Mouse (Mus musculus) neural tube, embryonic 15.5 days (tissue): ENCODE measurements around the gene Mast4. TPM values are rescaled to one million over a fixed set of nuclear protein-coding genes. Genes with fewer than 3 reads are reported as not detected.

Experiments used
- ATAC-seq: fragments of 200-750 bp; cut with Nextera tagmentation; 2 replicates; pipeline ENCODE4 v1.8.0; 2017; ENCODE audit warnings: mild to moderate bottlenecking, moderate TSS enrichment, moderate library complexity; ENCODE audit not compliant: low FRiP score
- H3K27ac ChIP-seq: fragments of 300-500 bp; sonication (generic); replicated peaks from 2 replicates; pipeline ENCODE4 v1.5.1; 2015; ENCODE audit warnings: mild to moderate bottlenecking, inconsistent platforms
- H3K27me3 ChIP-seq: fragments of 300-500 bp; sonication (generic); replicated peaks from 2 replicates; pipeline ENCODE4 v1.6.1; 2015; ENCODE audit warnings: inconsistent platforms
- H3K36me3 ChIP-seq: fragments of 300-500 bp; sonication (generic); 2 replicates; pipeline ENCODE4 v1.6.1; 2015; ENCODE audit warnings: inconsistent platforms
- H3K4me1 ChIP-seq: fragments of 300-500 bp; sonication (generic); 2 replicates; pipeline ENCODE4 v1.6.1; 2015; ENCODE audit warnings: inconsistent platforms
- H3K4me2 ChIP-seq: fragments of 300-500 bp; sonication (generic); 2 replicates; pipeline ENCODE4 v1.6.1; 2015; ENCODE audit warnings: inconsistent platforms, mild to moderate bottlenecking, moderate library complexity
- H3K4me3 ChIP-seq: fragments of 300-500 bp; sonication (generic); replicated peaks from 2 replicates; pipeline ENCODE4 v1.5.1; 2015; ENCODE audit warnings: mild to moderate bottlenecking, inconsistent platforms
- H3K9ac ChIP-seq: fragments of 300-500 bp; sonication (generic); replicated peaks from 2 replicates; pipeline ENCODE4 v1.6.1; 2015; ENCODE audit warnings: mild to moderate bottlenecking, inconsistent platforms
- H3K9me3 ChIP-seq: fragments of 300-500 bp; sonication (generic); replicated peaks from 2 replicates; pipeline ENCODE4 v1.6.1; 2016; ENCODE audit warnings: inconsistent platforms
- WGBS: fragments of 180-500 bp; shearing (Covaris S2); methylation state at CpG from one replicate; pipeline ENCODE4 v1.1.7; 2015; ENCODE audit warnings: mixed read lengths; 5-methylcytosine and 5-hydroxymethylcytosine counted together
- polyA plus RNA-seq: library from polyadenylated mRNA; unstranded; fragments of >200 nt; fragmentation: Nextera tagmentation; extraction: Ambion mirVana; gene quantifications from 2 replicates; pipeline ENCODE4 v1.2.1, GENCODE M21; 2015

Gene Mast4
- polyA plus RNA-seq, 1 experiment from 2014 or later, result 24.7 TPM

- Histone ChIP-seq H3K4me2 (0 out of 2 replicates have a peak overlapping the region, but pooled peaks have one; percentile 21), H3K27me3 (no peaks in the 10 kb centered on the region), H3K36me3 (no peaks in the 10 kb centered on the region), H3K27ac (no peak overlapping the region), H3K4me3 (no peak overlapping the region), H3K4me1 (peaks cover 15% of the 10 kb centered on the region), H3K9me3 (no peaks in the 10 kb centered on the region), H3K9ac (no peak overlapping the region)
- peak; percentile 60; the same call in 1 of the 2 replicates for ATAC-seq
- WGBS, result 30% methylated on average over 10 of the region's 10 CpGs
Measured at GRCm38 (mm10) chr13:103109872-103110271, 224.4 kb downstream of the Mast4 start.

- H3K27ac ChIP-seq, result no peak overlapping the region
- WGBS, result 85% methylated on average over 5 of the region's 5 CpGs
- H3K9ac ChIP-seq, result no peak overlapping the region
- 0 out of 2 replicates have a peak, but pooled peaks cover 9% of the 10 kb centered on the region for H3K4me1 ChIP-seq
- H3K9me3 ChIP-seq, result no peaks in the 10 kb centered on the region
- ATAC-seq, result no peak
- H3K27me3 ChIP-seq, result no peaks in the 10 kb centered on the region
- H3K4me2 ChIP-seq, result no peak overlapping the region
- H3K4me3 ChIP-seq, result no peak overlapping the region
- H3K36me3 ChIP-seq, result no peaks in the 10 kb centered on the region
Measured at GRCm38 (mm10) chr13:103107362-103107761, 226.9 kb downstream of the Mast4 start.

DNA sequence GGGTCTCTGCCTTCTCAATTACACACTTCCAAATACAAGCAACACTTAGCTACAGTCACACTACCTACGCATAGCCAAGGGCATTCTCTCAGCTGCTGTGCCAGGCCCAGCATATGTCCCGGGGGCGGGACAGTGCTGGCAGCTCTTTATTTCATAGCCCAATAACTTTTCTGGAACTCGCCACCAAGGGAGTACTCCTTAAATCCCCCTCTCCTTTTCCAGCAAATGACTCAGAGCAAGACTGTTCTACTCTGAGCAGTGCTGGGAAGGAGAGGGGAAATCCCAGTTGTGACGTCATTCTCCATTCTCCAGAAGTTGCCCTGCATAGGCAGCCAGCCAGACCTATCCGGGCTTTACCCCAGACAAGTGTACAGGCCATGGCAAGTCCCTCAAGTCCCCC lies 231.7 kb downstream of the Mast4 start:
- no peaks in the 10 kb centered on the region for H3K9me3 ChIP-seq
- no peak overlapping the region for H3K9ac ChIP-seq
- no peaks in the 10 kb centered on the region for H3K36me3 ChIP-seq
- H3K27ac ChIP-seq, result no peak overlapping the region
- H3K4me3 ChIP-seq, result no peak overlapping the region
- H3K4me1 ChIP-seq, result peaks cover 9% of the 10 kb centered on the region
- H3K4me2 ChIP-seq, result no peak overlapping the region
- 74% methylated on average over 6 of the region's 6 CpGs for WGBS
- no peak for ATAC-seq
- H3K27me3 ChIP-seq, result 0 out of 2 replicates have a peak, but pooled peaks cover 4% of the 10 kb centered on the region

DNA sequence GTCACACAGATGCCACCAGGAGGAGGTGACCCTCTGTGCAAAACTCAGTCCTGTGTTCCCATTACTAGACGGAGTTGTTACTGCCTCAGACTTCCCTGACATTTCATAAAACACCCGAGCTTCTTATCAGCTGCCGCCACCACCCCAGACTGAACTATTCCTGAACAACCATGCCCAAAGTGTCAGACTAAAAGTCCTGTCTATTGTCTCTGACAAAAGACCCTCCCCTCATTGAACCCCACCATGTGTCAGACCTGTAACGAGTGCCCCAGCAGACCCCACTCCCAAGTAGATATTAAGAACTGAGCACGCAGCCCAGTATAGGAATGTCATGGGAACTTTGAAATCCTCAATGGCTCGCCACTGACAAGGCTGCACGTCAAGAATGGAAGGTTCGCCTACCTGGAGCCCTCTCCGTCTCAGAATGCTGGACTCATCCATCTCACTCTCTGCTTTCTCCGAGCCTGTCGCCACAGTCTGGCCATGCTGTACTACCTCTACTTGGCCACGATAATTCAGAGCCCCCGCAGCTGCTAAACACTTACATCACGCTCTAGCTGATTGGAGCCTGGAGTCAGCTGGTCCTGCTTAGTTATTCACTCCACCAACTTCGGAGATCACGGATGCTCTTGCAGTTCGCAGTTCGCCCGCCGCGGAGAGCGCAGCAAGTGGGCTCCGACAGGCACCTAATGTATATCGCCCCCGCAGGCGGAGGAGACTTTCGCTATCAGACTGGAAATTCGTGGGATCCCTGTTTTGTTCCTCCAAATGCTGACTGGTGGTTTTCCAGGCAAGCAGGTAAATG lies 237.7 kb downstream of the Mast4 start:
- WGBS, result 5% methylated on average over 28 of the region's 28 CpGs
- peak; percentile 91 for ATAC-seq
- Histone ChIP-seq H3K27me3 (0 out of 2 replicates have a peak, but pooled peaks cover 4% of the 10 kb centered on the region), H3K9me3 (no peaks in the 10 kb centered on the region), H3K9ac (peak overlapping the region; percentile 42), H3K27ac (peak overlapping the region; percentile 42), H3K36me3 (no peaks in the 10 kb centered on the region), H3K4me3 (peak overlapping the region; percentile 44), H3K4me2 (peak overlapping the region; percentile 79), H3K4me1 (peaks cover 18% of the 10 kb centered on the region)

DNA sequence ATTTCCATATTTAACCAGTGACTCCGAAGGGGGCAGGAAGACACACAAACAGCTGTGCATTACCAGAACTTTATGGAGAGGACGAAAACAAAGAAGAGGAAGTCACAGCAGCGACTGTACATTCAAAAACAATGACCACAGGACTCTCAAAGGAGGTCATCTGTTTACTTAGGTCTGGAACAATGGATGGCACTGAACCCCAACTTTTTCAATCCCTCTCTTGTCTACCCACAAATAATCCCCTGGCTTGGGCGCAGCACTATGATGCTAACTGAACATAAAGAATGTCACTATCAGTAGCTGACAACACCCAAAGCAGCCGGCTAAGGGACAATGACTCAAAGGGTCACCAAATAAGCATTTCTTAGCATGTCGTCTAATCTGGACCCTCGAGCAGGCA lies 238.8 kb downstream of the Mast4 start:
- no peak overlapping the region for H3K27ac ChIP-seq
- no peaks in the 10 kb centered on the region for H3K36me3 ChIP-seq
- H3K4me1 ChIP-seq, result peaks cover 18% of the 10 kb centered on the region
- ATAC-seq, result no peak
- H3K4me3 ChIP-seq, result 0 out of 2 replicates have a peak overlapping the region, but pooled peaks have one; percentile 17
- H3K4me2 ChIP-seq, result peak overlapping the region; percentile 7; the same call in 1 of the 2 replicates
- WGBS, result 55% methylated on average over 7 of the region's 7 CpGs
- no peak overlapping the region for H3K9ac ChIP-seq
- H3K27me3 ChIP-seq, result 0 out of 2 replicates have a peak, but pooled peaks cover 4% of the 10 kb centered on the region
- H3K9me3 ChIP-seq, result no peaks in the 10 kb centered on the region

DNA sequence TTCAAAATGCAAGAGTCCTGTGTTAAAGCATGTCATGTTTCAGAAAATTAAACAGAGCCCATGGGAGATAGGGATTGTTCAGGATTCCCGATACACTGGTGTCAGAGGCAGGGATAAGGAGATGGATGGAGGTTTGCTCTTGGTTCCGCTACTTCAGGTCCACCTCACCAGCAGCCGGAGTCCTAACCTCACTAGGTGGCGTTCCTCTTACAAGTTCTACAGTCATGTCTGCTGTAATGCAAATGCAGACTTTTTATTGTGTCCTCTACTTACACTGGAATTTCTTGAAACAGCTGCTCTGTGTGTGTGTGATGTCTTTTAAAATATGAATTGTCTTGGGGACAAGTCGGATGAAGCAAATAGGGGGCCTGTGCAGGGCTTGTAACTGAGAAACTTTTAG lies 239.7 kb downstream of the Mast4 start:
- H3K4me3 ChIP-seq, result no peak overlapping the region
- peak overlapping the region; percentile 7; the same call in 1 of the 2 replicates for H3K4me2 ChIP-seq
- WGBS, result 68% methylated on average over 5 of the region's 5 CpGs
- no peak overlapping the region for H3K27ac ChIP-seq
- peaks cover 18% of the 10 kb centered on the region for H3K4me1 ChIP-seq
- H3K9me3 ChIP-seq, result no peaks in the 10 kb centered on the region
- ATAC-seq, result no peak
- H3K36me3 ChIP-seq, result no peaks in the 10 kb centered on the region
- H3K9ac ChIP-seq, result no peak overlapping the region
- 0 out of 2 replicates have a peak, but pooled peaks cover 4% of the 10 kb centered on the region for H3K27me3 ChIP-seq

DNA sequence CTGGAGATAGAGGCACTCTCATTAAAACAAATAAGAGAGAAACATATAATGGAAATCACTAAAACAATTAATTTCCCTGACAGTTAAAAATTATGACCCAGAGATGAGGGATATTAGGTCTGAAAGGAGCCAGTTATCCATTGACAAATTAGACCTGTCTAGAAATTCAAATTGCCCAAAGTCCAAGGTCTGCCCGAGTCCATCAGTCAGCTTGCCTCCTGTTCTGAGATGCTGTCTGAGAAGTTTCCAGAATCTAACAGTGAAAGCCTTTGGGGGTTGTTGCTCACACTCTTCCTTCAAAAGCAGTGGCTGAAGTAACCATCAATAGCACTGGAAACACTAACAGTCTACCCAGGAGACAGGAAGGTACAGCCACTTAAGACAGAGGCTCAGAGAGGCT lies 240.6 kb downstream of the Mast4 start:
- 0 out of 2 replicates have a peak, but pooled peaks cover 4% of the 10 kb centered on the region for H3K27me3 ChIP-seq
- 85% methylated on average over 1 of the region's 1 CpGs for WGBS
- H3K9me3 ChIP-seq, result no peaks in the 10 kb centered on the region
- H3K36me3 ChIP-seq, result no peaks in the 10 kb centered on the region
- H3K4me1 ChIP-seq, result peaks cover 18% of the 10 kb centered on the region
- no peak overlapping the region for H3K27ac ChIP-seq
- ATAC-seq, result no peak
- no peak overlapping the region for H3K4me2 ChIP-seq
- no peak overlapping the region for H3K4me3 ChIP-seq
- no peak overlapping the region for H3K9ac ChIP-seq

DNA sequence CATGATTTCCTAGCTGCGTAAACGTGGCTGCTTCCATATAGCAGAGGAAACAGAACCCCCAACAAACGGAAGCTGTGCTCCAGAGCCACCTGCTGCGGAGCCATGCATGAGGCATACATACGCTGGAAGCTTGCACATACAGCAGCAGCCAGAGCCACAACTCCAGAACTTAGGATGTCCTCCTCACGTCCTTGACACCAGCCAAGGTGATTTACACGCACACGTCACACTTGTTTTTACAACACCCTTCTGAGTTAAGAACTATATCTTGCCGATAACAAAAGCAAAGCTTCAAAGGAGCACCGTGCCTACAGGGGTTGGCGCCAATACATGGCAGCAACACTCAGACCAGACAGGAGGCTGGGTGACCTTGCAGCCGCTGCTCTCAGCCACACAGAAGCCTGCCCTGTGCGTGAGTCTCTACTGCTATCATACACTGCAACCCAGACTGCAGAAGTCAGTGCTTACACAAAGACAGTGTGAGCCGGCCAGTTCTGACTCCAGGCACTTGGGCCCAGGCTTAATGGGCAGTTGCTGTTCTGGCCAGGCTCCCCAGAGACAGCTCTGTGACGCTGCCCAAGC lies 248.7 kb downstream of the Mast4 start:
- no peak for ATAC-seq
- Histone ChIP-seq H3K9ac (no peak overlapping the region), H3K9me3 (no peaks in the 10 kb centered on the region), H3K36me3 (no peaks in the 10 kb centered on the region), H3K4me3 (no peak overlapping the region), H3K4me2 (no peak overlapping the region), H3K27me3 (no peaks in the 10 kb centered on the region), H3K27ac (no peak overlapping the region), H3K4me1 (no peaks in the 10 kb centered on the region)
- WGBS, result 73% methylated on average over 15 of the region's 15 CpGs

- H3K9ac ChIP-seq, result no peak overlapping the region
- H3K36me3 ChIP-seq, result no peaks in the 10 kb centered on the region
- H3K4me1 ChIP-seq, result no peaks in the 10 kb centered on the region
- no peaks in the 10 kb centered on the region for H3K9me3 ChIP-seq
- H3K27me3 ChIP-seq, result no peaks in the 10 kb centered on the region
- H3K4me3 ChIP-seq, result no peak overlapping the region
- no peak overlapping the region for H3K27ac ChIP-seq
- WGBS, result 72% methylated on average over 2 of the region's 6 CpGs
- no peak overlapping the region for H3K4me2 ChIP-seq
- no peak for ATAC-seq
Measured at GRCm38 (mm10) chr13:103082891-103083290, 251.4 kb downstream of the Mast4 start.

DNA sequence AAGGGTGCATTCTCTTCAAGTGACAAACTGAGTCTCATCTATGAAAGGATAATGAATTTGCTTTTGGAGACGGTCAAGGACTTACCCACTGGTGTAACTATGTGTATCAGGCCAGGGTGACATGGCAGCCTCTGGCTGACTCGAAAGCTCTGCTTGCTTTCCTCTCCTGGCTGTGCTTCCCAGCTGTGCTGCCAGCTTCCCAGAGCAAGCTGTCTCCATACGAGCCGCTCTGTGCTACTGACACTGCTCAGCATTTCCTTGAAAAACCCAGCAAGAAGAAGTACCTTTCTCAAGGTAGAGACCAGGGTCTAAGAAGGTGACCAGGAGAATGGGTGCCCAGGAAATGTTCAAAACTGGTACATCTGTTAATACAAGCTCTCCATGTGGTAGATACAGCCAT lies 254.5 kb downstream of the Mast4 start:
- H3K4me2 ChIP-seq, result no peak overlapping the region
- no peaks in the 10 kb centered on the region for H3K36me3 ChIP-seq
- H3K27me3 ChIP-seq, result no peaks in the 10 kb centered on the region
- H3K27ac ChIP-seq, result no peak overlapping the region
- no peak overlapping the region for H3K9ac ChIP-seq
- no peaks in the 10 kb centered on the region for H3K4me1 ChIP-seq
- 83% methylated on average over 4 of the region's 4 CpGs for WGBS
- no peaks in the 10 kb centered on the region for H3K9me3 ChIP-seq
- H3K4me3 ChIP-seq, result no peak overlapping the region
- ATAC-seq, result no peak

DNA sequence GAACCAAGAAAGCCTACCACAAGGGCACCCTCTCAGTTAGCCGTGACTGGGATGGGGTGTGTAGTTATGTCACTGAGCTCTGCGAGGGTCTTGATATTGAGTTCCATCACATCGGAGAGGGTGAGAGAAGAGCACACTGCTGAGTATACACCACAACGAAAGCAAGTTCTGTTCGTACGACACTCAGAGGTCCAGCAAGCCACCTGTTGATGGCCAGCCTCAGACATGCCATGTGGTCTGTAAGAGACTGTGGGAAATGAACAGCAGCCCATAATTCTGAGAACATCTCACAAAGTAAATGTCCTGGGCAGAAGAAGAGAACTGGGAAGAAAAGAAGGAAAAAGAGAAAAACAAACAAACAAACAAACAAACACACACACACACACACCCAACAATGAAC lies 255.5 kb downstream of the Mast4 start:
- no peaks in the 10 kb centered on the region for H3K36me3 ChIP-seq
- H3K27me3 ChIP-seq, result no peaks in the 10 kb centered on the region
- WGBS, result 92% methylated on average over 6 of the region's 6 CpGs
- H3K4me1 ChIP-seq, result no peaks in the 10 kb centered on the region
- ATAC-seq, result no peak
- H3K9me3 ChIP-seq, result no peaks in the 10 kb centered on the region
- H3K4me3 ChIP-seq, result no peak overlapping the region
- H3K9ac ChIP-seq, result no peak overlapping the region
- no peak overlapping the region for H3K4me2 ChIP-seq
- no peak overlapping the region for H3K27ac ChIP-seq

- WGBS, result 82% methylated on average over 4 of the region's 4 CpGs
- H3K9ac ChIP-seq, result no peak overlapping the region
- H3K27ac ChIP-seq, result no peak overlapping the region
- H3K4me3 ChIP-seq, result no peak overlapping the region
- H3K27me3 ChIP-seq, result no peaks in the 10 kb centered on the region
- no peaks in the 10 kb centered on the region for H3K9me3 ChIP-seq
- H3K36me3 ChIP-seq, result no peaks in the 10 kb centered on the region
- H3K4me1 ChIP-seq, result no peaks in the 10 kb centered on the region
- no peak overlapping the region for H3K4me2 ChIP-seq
- no peak for ATAC-seq
Measured at GRCm38 (mm10) chr13:103073461-103073860, 260.8 kb downstream of the Mast4 start.
